Mouse (Mus musculus) regulatory T cell (primary cell): ENCODE results near the gene Nhs.

ENCODE experiments used
- in situ Hi-C: fragments of 300-600 bp; cut with MboI, MseI; formaldehyde crosslinking; loops from one replicate; pipeline ENCODE4 v1.15.1; 2025; ENCODE audit warnings: high pct_unique_total_duplicates

Nhs gene

GRCm38 (mm10) chrX:162159637-162160611 lies at the start of gene Nhs:
Gene Nhs, minus strand, starts transcription at chrX:162159730.
- in situ Hi-C loops: no loop called here

DNA sequence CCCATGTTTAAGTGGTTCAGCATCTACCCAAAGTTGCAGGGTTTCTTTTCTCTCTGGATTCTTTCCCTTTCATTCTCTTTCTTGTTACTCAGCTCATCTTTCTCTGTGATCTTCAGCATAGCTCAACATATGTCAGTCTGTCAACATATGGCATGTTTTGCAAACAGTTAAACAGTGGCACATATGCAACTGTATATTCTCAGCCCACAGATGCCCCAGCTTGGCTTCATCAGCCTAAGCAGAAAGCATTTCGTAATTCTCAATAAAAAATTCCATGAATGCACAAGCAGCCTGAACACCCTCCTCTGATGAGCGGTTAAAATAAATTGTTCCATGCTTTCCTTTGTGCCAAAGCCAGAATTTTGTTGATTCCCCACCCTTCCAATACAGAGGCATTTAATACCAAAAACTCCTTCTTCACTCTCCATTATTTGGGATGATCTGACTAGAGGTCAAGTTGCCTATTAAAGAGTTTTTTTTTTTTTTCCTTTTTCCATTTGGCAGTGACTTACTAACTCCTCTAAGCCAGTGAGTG lies 46.9 kb upstream of the Nhs start:
- in situ Hi-C loops: no loop called here

GRCm38 (mm10) chrX:162158743-162159636 lies 540 bp downstream of the Nhs start:
- in situ Hi-C loops: no loop called here

DNA sequence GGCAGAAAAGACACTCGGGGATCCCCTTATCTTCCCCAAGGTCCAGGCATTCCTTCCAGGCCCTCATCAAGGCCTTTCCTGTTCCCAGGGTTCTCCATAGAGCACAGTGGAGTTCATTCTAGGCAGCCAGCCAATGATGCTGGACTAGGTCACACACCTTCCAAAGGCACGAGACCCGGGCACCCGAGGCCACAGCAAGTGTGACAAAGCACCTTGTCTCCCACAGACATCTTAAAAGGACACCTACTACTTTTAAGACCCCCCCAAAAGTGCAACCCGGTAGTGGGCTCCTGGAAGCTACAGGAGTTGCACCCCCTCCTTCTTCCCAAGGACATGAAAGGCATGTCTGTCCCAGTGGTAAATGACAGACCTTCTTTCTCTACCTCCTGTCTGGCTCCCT lies 1.4 kb downstream of the Nhs start:
- in situ Hi-C loops: no loop called here

DNA sequence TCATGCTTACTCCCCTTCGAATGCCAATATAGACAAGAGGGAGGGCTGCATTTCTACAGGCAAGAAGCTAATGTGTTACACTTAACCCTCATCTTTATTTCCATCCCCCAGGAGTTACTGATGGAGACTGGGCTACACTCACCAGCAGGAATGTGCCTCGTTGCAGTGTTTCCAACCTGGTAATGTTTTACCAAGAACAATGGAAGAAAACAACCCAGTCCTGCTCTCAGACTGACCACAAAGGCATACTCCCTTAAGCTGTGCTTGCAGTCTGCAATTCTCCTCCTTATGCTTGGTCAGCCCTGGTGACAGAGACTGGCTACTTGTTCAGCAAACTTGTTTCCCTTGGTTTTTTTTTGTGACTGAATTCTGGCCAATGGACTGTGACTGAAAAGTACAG lies 21.7 kb downstream of the Nhs start:
- in situ Hi-C loops: no loop called here

GRCm38 (mm10) chrX:162113257-162113656 lies 46.3 kb downstream of the Nhs start:
- in situ Hi-C loops: no loop called here

- in situ Hi-C loops: no loop called here
These were observed 56.6 kb downstream of the Nhs start for GRCm38 (mm10) chrX:162102802-162103434.

- in situ Hi-C loops: no loop called here
These were observed 61.2 kb downstream of the Nhs start for GRCm38 (mm10) chrX:162098364-162098763.

GRCm38 (mm10) chrX:162087291-162087690 lies 72.2 kb downstream of the Nhs start:
- in situ Hi-C loops: no loop called here

DNA sequence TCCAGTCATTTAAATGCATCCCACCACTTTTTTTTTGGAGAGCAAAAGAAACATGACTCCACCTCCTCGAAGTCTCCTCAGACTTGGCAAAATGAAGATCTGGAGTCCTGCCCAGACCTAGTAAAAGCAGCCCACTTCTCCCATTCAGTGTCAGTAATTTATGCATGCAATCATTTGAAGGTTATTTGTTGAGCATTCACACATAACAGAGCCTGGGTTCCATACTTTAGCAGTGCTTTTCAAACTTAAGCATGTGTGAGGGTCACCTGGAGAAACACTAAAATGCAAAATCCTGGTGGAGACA lies 73.7 kb downstream of the Nhs start:
- in situ Hi-C loops: no loop called here

- in situ Hi-C loops: no loop called here
These were observed 74.3 kb downstream of the Nhs start for GRCm38 (mm10) chrX:162085062-162085896.

GRCm38 (mm10) chrX:162063164-162063563 lies 96.4 kb downstream of the Nhs start:
- in situ Hi-C loops: no loop called here

DNA sequence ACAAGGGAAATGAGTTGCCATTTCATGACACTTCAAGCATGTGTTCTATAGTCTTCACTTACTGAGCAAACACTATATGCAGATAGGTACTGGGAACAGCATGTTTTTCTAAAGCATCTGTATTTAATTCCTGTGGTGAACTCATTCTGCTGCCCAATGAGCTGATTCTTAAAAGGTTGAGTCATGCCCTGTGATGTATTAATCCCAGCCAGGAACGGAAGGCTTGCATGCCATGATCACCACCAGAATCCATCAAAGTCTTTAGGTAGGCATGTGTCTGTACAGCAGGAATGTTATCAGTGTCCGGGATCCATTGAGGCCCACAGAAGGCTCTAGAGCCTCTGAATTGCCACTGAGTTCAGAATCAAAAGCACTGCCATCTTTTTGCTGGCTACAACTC lies 103.9 kb downstream of the Nhs start:
- in situ Hi-C loops: no loop called here

DNA sequence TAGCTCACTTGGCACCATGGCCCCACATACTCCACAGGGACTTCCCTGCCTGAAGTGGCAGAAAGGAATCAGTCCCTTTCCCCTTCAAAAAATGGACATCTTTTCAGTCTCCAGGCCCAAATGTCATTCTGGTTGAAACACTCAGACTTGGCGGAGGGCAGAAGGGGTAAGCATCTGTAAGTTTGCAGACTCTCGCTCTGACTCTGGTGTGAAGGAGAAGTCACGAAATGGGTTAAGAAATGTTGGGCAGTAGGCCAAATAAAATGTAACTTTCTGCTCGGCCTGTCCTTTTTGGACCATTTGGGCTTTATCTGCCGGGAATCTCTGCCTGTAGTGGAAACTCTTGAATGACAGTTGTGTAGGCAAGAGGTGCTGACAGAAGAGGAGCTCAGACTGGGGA lies 106.0 kb downstream of the Nhs start:
- in situ Hi-C loops: no loop called here

DNA sequence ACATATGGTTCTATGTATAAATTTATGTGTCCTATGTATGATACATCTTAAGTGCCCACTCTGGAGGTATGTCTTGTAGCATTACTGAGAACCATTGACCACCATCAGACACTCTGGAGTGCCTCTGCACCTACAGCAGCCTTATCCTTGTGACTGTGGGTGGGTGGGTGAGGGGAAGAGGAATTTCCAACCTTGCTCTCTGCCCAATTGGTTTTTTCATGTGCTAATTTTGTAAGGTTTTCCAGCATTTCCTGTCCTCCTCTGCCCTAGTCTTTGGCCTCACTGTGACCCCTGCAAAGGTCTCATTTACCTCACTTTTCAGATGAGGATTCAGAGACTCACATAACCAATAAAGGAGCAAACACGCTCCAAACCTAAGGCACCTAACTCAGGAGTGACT lies 107.0 kb downstream of the Nhs start:
- in situ Hi-C loops: no loop called here

- in situ Hi-C loops: no loop called here
These were observed 109.9 kb downstream of the Nhs start for GRCm38 (mm10) chrX:162049616-162050015.

DNA sequence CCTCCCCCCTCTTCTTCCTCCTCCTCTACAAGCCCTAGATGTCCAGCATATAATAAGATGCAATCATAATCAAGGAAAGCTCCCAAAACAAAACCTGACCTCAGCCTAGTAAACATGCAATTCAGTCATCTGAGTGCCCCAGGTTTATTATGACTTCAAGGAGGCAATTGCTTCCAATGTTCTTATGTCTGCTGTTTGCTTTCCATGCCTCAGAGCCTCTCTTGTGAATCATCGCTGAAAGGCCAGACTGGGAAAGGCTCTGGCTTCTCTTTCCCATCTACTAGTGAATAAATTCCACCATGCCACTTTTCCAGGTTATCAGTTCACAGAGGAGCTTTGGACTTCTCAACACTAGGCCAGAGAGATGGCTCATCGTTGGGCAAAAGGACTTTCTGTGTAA lies 114.0 kb downstream of the Nhs start:
- in situ Hi-C loops: no loop called here

DNA sequence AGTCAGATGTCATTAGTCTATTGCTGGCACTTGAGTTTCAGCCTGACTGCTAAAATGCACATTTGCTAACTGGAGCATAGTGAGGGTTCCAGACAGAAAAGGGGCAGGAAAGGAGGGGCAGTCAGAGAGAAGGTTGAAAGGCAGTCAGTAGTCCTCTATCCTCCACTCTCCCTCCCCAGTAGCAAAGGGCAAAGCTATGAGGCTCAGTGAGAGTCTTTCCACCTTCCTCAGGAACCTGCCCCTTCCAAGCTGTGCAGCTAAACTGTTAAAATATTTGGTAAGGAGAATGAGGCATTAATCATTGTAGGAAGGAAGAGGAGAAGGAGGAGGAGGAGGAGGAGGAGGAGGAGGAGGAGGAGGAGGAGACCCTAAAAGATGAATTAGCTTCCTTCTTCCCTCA lies 115.4 kb downstream of the Nhs start:
- in situ Hi-C loops: no loop called here

DNA sequence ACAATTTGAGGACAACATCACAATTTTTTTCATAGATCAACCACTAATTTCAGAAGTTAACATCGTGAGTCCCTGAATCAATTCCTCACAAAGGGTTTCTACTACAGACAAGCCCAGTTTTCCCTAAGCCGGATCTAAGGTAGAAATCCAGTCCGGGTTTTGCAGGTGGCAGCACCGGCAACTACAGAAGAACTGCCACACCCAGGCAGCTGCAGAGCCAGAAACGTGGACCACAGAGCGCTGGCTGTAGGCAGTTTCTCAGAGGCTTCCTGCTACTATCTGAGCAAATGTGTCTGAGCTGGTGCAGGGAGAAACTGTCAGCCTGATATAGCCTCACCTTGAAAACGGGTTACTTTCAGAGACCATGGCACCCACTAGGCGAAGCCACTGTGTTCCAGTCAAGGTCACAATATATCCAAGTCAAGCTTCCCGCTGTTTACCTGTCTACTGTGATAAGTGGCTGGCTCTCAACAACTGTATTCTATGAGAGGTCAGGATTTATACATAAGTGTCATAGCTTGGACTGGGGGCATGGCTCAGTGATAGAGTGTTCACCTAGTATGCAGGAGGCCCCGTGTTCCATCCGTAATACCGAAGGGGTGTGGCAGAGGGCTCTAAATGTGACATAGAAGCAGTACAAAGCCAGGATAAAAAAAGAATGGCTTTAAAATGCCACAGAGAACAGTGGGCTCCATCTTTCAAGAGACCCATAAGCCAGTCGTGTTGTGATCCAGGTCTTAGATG lies 134.1 kb downstream of the Nhs start:
- in situ Hi-C loops: no loop called here

DNA sequence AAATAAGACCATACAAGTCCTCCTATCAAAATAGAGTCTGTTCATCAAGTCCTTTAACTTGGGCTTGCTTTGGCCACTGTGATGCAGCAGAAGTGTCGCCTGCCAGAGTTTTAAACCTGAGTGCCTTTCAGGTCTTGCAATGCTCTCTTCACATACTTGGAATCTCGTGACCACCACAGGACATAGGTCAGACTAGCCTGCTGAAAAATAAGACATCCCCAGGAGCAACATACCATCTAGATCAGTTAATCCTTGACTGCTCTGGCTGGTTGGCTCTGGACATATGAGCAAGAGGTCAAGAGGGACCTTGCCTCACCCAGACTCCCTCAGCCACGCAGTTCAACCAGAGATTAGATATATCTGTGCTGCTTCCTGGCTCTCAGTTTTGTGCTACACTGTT lies 137.8 kb downstream of the Nhs start:
- in situ Hi-C loops: no loop called here
